Mouse (Mus musculus) left cerebral cortex, postnatal 14 days (tissue): ENCODE data around the gene S100a5. TPM values are rescaled to one million over a fixed set of nuclear protein-coding genes. Genes with fewer than 3 reads are reported as not detected.

Experiments
- DNase-seq, 2 experiments: peaks; one replicate each; pipeline ENCODE4 v3.0.0; 2021 to 2022; ENCODE audit warnings: low spot score in 2 of 2, mixed read lengths in 1 of 2
- intact Hi-C: fragments of 180-260 bp; cut with DNase I; formaldehyde crosslinking; loops from one replicate; pipeline ENCODE4 v1.15.1; 2025
- total RNA-seq, 2 experiments: library from RNA; stranded (reverse); gene quantifications; 2 replicates each; pipeline ENCODE4 v1.2.3; 2021

S100a5 gene
- total RNA-seq, 2 experiments from 2014 or later = not detected

GRCm38 (mm10) chr3:90597736-90598135 lies 10.6 kb upstream of the S100a5 start:
- no peak for DNase-seq
- intact Hi-C loops = no loop called here

- no peak for DNase-seq
- intact Hi-C loops = no loop called here
These were observed 10.1 kb upstream of the S100a5 start for GRCm38 (mm10) chr3:90598212-90598611.

- DNase-seq = no peak
- intact Hi-C loops = no loop called here
These were observed 8.9 kb upstream of the S100a5 start for GRCm38 (mm10) chr3:90599401-90599800.

GRCm38 (mm10) chr3:90600036-90600435 lies 8.3 kb upstream of the S100a5 start:
- intact Hi-C loops = no loop called here
- DNase-seq = no peak

- DNase-seq = no peak
- intact Hi-C loops = no loop called here
These were observed 7.7 kb upstream of the S100a5 start for GRCm38 (mm10) chr3:90600458-90601195.

GRCm38 (mm10) chr3:90601486-90602110 lies 6.7 kb upstream of the S100a5 start, which contains the start of gene Gm42674:
Gm42674 (plus strand) TSS chr3:90601904.
- DNase-seq = no peak
- intact Hi-C loops = no loop called here

- DNase-seq = no peak
- intact Hi-C loops = no loop called here
These were observed 4.7 kb upstream of the S100a5 start, which contains the start of gene S100a4 for GRCm38 (mm10) chr3:90603623-90604022. S100a4 (plus strand) TSS chr3:90603771.

GRCm38 (mm10) chr3:90604416-90604815 lies 3.9 kb upstream of the S100a5 start:
- peak in 1 of 2 experiments; percentile 35 for DNase-seq
- intact Hi-C loops = no loop called here

- DNase-seq = no peak
- intact Hi-C loops = no loop called here
These were observed 3.3 kb upstream of the S100a5 start for GRCm38 (mm10) chr3:90605049-90605448.

- no peak for DNase-seq
- intact Hi-C loops = no loop called here
These were observed 2.6 kb upstream of the S100a5 start for GRCm38 (mm10) chr3:90605736-90606135.

GRCm38 (mm10) chr3:90606185-90606584 lies 2.1 kb upstream of the S100a5 start:
- DNase-seq = no peak
- intact Hi-C loops = no loop called here

GRCm38 (mm10) chr3:90607361-90607760 lies 962 bp upstream of the S100a5 start:
- DNase-seq = no peak
- intact Hi-C loops = no loop called here

GRCm38 (mm10) chr3:90609102-90609501 lies 779 bp downstream of the S100a5 start:
- no peak for DNase-seq
- intact Hi-C loops = no loop called here

- intact Hi-C loops = no loop called here
- no peak for DNase-seq
These were observed 3.2 kb downstream of the S100a5 start for GRCm38 (mm10) chr3:90611494-90611893.

- DNase-seq = peak in 1 of 2 experiments; percentile 66
- intact Hi-C loops = loop anchor here (2.0 kb wide), 1 partner anchor 25 kb away; no protein-coding TSS in a partner anchor
These were observed 3.7 kb downstream of the S100a5 start for GRCm38 (mm10) chr3:90612061-90612460.

GRCm38 (mm10) chr3:90612728-90613291 lies 4.5 kb downstream of the S100a5 start, which contains the start of gene S100a6:
S100a6 (plus strand) TSS chr3:90612882.
- intact Hi-C loops = loop anchor here (2.0 kb wide), 1 partner anchor 26 kb away; no protein-coding TSS in a partner anchor
- DNase-seq = peak; percentile 63 to 75

- intact Hi-C loops = loop anchor here (2.0 kb wide), 2 partner anchors 27 to 123 kb away; partner anchors contain the start of gene Snapin
- no peak for DNase-seq
These were observed 5.3 kb downstream of the S100a5 start for GRCm38 (mm10) chr3:90613461-90614147.

- no peak for DNase-seq
- intact Hi-C loops = loop anchor here (2.0 kb wide), 1 partner anchor 123 kb away; the partner anchor contains the start of gene Snapin
These were observed 5.8 kb downstream of the S100a5 start for GRCm38 (mm10) chr3:90614148-90614530.

GRCm38 (mm10) chr3:90614611-90615251 lies 6.4 kb downstream of the S100a5 start:
- intact Hi-C loops = loop anchor here (2.0 to 5.0 kb wide), 2 partner anchors 87 to 124 kb away; partner anchors contain the start of genes S100a14 and Snapin
- no peak for DNase-seq
